Mouse (Mus musculus): ENCODE data around the gene Kcnt2. TPM values are rescaled to one million over a fixed set of nuclear protein-coding genes. Genes with fewer than 3 reads are reported as not detected.

Kcnt2 gene
- polyA plus RNA-seq, 1 experiment from 2014 or later, result 0.63 TPM

GRCm38 (mm10) chr1:140304244-140304643 is 58.3 kb downstream of the Kcnt2 start:
- Histone ChIP-seq H3K27me3 (replicated peaks; ENCODE audit: control insufficient read depth, insufficient read depth, low read length) (no peaks in the 10 kb centered on the region), H3K4me3 (ENCODE audit: low read depth, low read length) (no peak overlapping the region), H3K27ac (ENCODE audit: low read depth, low read length) (no peak overlapping the region), H3K4me2 (replicated peaks; ENCODE audit: low read depth) (no peak overlapping the region), H3K9me3 (ENCODE audit: control insufficient read depth) (0 out of 2 replicates have a peak, but pooled peaks cover 7% of the 10 kb centered on the region), H3K9ac (ENCODE audit: low read depth, low read length) (no peak overlapping the region), H3K4me1 (replicated peaks; ENCODE audit: control insufficient read depth, insufficient read depth, low read length) (no peaks in the 10 kb centered on the region), H3K36me3 (ENCODE audit: control insufficient read depth, insufficient read depth) (no peaks in the 10 kb centered on the region)
- 90% methylated on average over 1 of the region's 1 CpGs for WGBS
- no peak for ATAC-seq
- no peak for TF ChIP-seq CTCF (IDR thresholded peaks at IDR 0.05; ENCODE audit: low read depth)

- 0 out of 2 replicates have a peak, but pooled peaks cover 7% of the 10 kb centered on the region for H3K9me3 ChIP-seq (ENCODE audit: control insufficient read depth)
- H3K27me3 ChIP-seq (replicated peaks; ENCODE audit: control insufficient read depth, insufficient read depth, low read length), result no peaks in the 10 kb centered on the region
- no peak overlapping the region for H3K27ac ChIP-seq (ENCODE audit: low read depth, low read length)
- no peak for TF ChIP-seq CTCF (IDR thresholded peaks at IDR 0.05; ENCODE audit: low read depth)
- no peak overlapping the region for H3K4me2 ChIP-seq (replicated peaks; ENCODE audit: low read depth)
- no peak for ATAC-seq
- no peak overlapping the region for H3K4me3 ChIP-seq (ENCODE audit: low read depth, low read length)
- H3K9ac ChIP-seq (ENCODE audit: low read depth, low read length), result no peak overlapping the region
- H3K4me1 ChIP-seq (replicated peaks; ENCODE audit: control insufficient read depth, insufficient read depth, low read length), result no peaks in the 10 kb centered on the region
- no peaks in the 10 kb centered on the region for H3K36me3 ChIP-seq (ENCODE audit: control insufficient read depth, insufficient read depth)
Observed at GRCm38 (mm10) chr1:140305344-140305743, 59.4 kb downstream of the Kcnt2 start.

GRCm38 (mm10) chr1:140306339-140306738 is 60.4 kb downstream of the Kcnt2 start:
- Histone ChIP-seq H3K27ac (ENCODE audit: low read depth, low read length) (no peak overlapping the region), H3K4me3 (ENCODE audit: low read depth, low read length) (no peak overlapping the region), H3K36me3 (ENCODE audit: control insufficient read depth, insufficient read depth) (no peaks in the 10 kb centered on the region), H3K9ac (ENCODE audit: low read depth, low read length) (no peak overlapping the region), H3K4me2 (replicated peaks; ENCODE audit: low read depth) (no peak overlapping the region), H3K27me3 (replicated peaks; ENCODE audit: control insufficient read depth, insufficient read depth, low read length) (no peaks in the 10 kb centered on the region), H3K9me3 (ENCODE audit: control insufficient read depth) (0 out of 2 replicates have a peak, but pooled peaks cover 7% of the 10 kb centered on the region), H3K4me1 (replicated peaks; ENCODE audit: control insufficient read depth, insufficient read depth, low read length) (no peaks in the 10 kb centered on the region)
- no peak for ATAC-seq
- WGBS, result 50% methylated on average over 2 of the region's 2 CpGs
- no peak for TF ChIP-seq CTCF (IDR thresholded peaks at IDR 0.05; ENCODE audit: low read depth)

GRCm38 (mm10) chr1:140310739-140311138 is 64.8 kb downstream of the Kcnt2 start:
- Histone ChIP-seq H3K4me2 (replicated peaks; ENCODE audit: low read depth) (no peak overlapping the region), H3K36me3 (ENCODE audit: control insufficient read depth, insufficient read depth) (no peaks in the 10 kb centered on the region), H3K9me3 (ENCODE audit: control insufficient read depth) (no peaks in the 10 kb centered on the region), H3K9ac (ENCODE audit: low read depth, low read length) (no peak overlapping the region), H3K27me3 (replicated peaks; ENCODE audit: control insufficient read depth, insufficient read depth, low read length) (no peaks in the 10 kb centered on the region), H3K4me1 (replicated peaks; ENCODE audit: control insufficient read depth, insufficient read depth, low read length) (no peaks in the 10 kb centered on the region), H3K4me3 (ENCODE audit: low read depth, low read length) (no peak overlapping the region), H3K27ac (ENCODE audit: low read depth, low read length) (no peak overlapping the region)
- ATAC-seq, result no peak
- no peak for TF ChIP-seq CTCF (IDR thresholded peaks at IDR 0.05; ENCODE audit: low read depth)
- 77% methylated on average over 2 of the region's 2 CpGs for WGBS

GRCm38 (mm10) chr1:140325088-140325487 is 79.1 kb downstream of the Kcnt2 start:
- Histone ChIP-seq H3K27me3 (replicated peaks; ENCODE audit: control insufficient read depth, insufficient read depth, low read length) (no peaks in the 10 kb centered on the region), H3K36me3 (ENCODE audit: control insufficient read depth, insufficient read depth) (no peaks in the 10 kb centered on the region), H3K27ac (ENCODE audit: low read depth, low read length) (no peak overlapping the region), H3K9ac (ENCODE audit: low read depth, low read length) (no peak overlapping the region), H3K4me1 (replicated peaks; ENCODE audit: control insufficient read depth, insufficient read depth, low read length) (no peaks in the 10 kb centered on the region), H3K9me3 (ENCODE audit: control insufficient read depth) (no peaks in the 10 kb centered on the region), H3K4me2 (replicated peaks; ENCODE audit: low read depth) (no peak overlapping the region), H3K4me3 (ENCODE audit: low read depth, low read length) (no peak overlapping the region)
- ATAC-seq, result no peak
- 87% methylated on average over 3 of the region's 3 CpGs for WGBS
- TF ChIP-seq CTCF (IDR thresholded peaks at IDR 0.05; ENCODE audit: low read depth), result no peak

- Histone ChIP-seq H3K27me3 (replicated peaks; ENCODE audit: control insufficient read depth, insufficient read depth, low read length) (no peaks in the 10 kb centered on the region), H3K4me2 (replicated peaks; ENCODE audit: low read depth) (no peak overlapping the region), H3K9me3 (ENCODE audit: control insufficient read depth) (no peaks in the 10 kb centered on the region), H3K4me1 (replicated peaks; ENCODE audit: control insufficient read depth, insufficient read depth, low read length) (no peaks in the 10 kb centered on the region), H3K9ac (ENCODE audit: low read depth, low read length) (no peak overlapping the region), H3K36me3 (ENCODE audit: control insufficient read depth, insufficient read depth) (no peaks in the 10 kb centered on the region), H3K27ac (ENCODE audit: low read depth, low read length) (no peak overlapping the region), H3K4me3 (ENCODE audit: low read depth, low read length) (no peak overlapping the region)
- ATAC-seq, result no peak
- 87% methylated on average over 3 of the region's 3 CpGs for WGBS
- TF ChIP-seq CTCF (IDR thresholded peaks at IDR 0.05; ENCODE audit: low read depth), result no peak
Observed at GRCm38 (mm10) chr1:140326709-140327108, 80.8 kb downstream of the Kcnt2 start.

- Histone ChIP-seq H3K9me3 (ENCODE audit: control insufficient read depth) (no peaks in the 10 kb centered on the region), H3K4me1 (replicated peaks; ENCODE audit: control insufficient read depth, insufficient read depth, low read length) (no peaks in the 10 kb centered on the region), H3K4me2 (replicated peaks; ENCODE audit: low read depth) (no peak overlapping the region), H3K36me3 (ENCODE audit: control insufficient read depth, insufficient read depth) (no peaks in the 10 kb centered on the region), H3K4me3 (ENCODE audit: low read depth, low read length) (no peak overlapping the region), H3K27me3 (replicated peaks; ENCODE audit: control insufficient read depth, insufficient read depth, low read length) (no peaks in the 10 kb centered on the region), H3K9ac (ENCODE audit: low read depth, low read length) (no peak overlapping the region), H3K27ac (ENCODE audit: low read depth, low read length) (no peak overlapping the region)
- no peak for TF ChIP-seq CTCF (IDR thresholded peaks at IDR 0.05; ENCODE audit: low read depth)
- 74% methylated on average over 3 of the region's 3 CpGs for WGBS
- no peak for ATAC-seq
Observed at GRCm38 (mm10) chr1:140333702-140334101, 87.7 kb downstream of the Kcnt2 start.

Measured in intestine, postnatal 0 days (tissue).